Mouse (Mus musculus) neutrophil, adult 5-6 weeks (primary cell): Measurements from ENCODE around the gene Urb1. TPM values are rescaled to one million over a fixed set of nuclear protein-coding genes. Genes with fewer than 3 reads are reported as not detected.

Source experiments
- ATAC-seq: fragments of 151-379, 151-347 bp; 2 replicates; pipeline ENCODE4 v1.8.0; 2017; ENCODE audit warnings: mild to moderate bottlenecking, moderate TSS enrichment; ENCODE audit not compliant: insufficient number of reproducible peaks, poor library complexity, low FRiP score, severe bottlenecking; ENCODE audit errors: extremely low read depth
- total RNA-seq: library from RNA; stranded (forward); fragments of 200-1000 nt; gene quantifications from 2 replicates; pipeline ENCODE4 v1.2.3, GENCODE M21; 2017

Urb1 gene
- 11.6 and 11.9 TPM in 2 replicates for total RNA-seq

DNA sequence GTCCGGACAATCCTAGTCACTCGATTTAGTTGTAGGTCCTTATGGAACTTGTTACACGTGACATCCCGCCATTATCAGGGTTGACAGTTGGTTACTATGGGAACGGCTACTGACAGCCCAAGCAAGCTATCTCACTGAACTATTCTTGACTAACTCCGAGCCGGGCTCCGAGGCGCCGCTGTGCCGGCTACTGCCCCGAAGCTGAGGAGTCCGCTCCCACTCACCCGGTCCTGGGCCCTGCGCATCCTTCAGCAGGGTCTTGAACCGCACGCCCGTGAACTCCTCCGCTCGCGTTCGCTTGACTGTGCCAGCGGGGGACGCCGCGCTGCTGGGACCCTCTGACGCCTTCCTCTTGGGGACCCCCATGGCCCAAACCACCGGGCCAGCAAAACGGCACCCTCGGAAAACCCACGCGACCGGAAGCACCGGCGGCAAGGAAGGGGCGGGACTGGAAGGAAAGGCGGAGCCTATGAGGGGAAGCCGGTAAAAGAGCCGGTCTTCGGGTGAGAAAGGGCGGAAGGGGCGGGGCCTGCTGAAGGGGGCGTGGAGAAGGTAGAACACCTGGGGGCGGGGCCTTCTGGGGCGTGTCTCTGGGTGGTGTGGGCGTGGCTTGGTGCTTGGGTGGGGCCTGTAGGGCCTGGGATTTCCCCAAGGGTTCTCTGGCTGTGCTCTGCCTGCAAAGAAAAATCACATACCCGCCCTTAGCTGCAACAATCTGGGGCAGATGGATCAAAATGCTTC, at the start of gene Urb1:
TSS of gene Urb1 (minus strand) at position 439 of the 741 bp plus-strand sequence.
- peak; percentile 94 for ATAC-seq

DNA sequence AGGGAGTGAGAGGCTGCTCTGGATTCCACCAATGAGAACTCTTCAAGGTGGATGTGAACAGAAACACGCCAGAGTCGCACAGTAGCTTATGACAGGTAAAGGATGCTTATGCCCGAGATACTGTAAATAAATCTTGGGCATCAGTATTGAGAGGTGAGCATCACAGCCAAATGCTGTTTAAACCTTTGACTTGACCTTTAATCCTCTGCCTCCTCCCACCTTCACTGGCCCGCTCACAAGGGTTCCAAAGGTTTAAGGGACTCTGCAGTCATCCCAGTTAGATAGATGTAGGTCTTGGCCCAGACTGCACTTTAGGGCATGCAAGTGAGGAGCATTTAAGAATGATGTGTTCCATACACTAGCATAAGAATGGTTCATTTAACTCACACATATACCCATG, 48.0 kb upstream of the Urb1 start:
- ATAC-seq, result no peak

- no peak for ATAC-seq
Measured at GRCm38 (mm10) chr16:90856552-90857200, 46.5 kb upstream of the Urb1 start.

DNA sequence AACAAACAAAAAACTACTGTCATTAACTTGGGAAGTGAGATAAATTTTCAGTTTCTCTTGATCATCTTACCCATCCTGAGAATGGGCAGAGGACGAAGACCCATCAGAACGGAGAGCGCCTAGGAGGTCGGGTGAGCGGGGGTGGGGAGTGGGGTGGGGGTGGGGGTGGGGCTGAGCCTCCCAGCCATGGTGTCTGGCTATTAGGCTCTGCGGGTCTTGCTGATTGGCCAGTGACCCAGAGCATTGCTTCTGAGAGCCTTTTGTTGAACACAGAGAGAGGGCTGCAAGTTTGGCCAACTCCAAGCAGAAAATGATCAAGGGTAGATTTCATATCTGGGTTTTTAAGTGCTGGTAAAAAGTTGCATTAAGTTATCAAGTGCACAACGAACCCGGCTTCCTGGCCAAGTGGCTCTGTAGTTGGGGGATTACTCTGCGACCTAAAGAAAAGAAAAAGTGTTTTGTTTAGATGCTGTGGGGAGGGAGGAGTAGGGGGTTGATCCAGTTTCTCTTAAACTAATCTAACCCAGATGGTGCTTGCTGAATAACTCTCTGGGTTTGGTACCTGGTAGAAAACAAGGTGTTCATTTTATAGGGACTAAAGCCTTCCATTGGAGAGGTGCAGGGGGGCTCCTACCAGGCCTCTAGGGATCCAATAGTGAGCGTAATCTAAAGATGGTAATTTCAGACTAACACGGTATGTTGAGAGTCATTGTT, 41.6 kb upstream of the Urb1 start:
- ATAC-seq, result no peak

DNA sequence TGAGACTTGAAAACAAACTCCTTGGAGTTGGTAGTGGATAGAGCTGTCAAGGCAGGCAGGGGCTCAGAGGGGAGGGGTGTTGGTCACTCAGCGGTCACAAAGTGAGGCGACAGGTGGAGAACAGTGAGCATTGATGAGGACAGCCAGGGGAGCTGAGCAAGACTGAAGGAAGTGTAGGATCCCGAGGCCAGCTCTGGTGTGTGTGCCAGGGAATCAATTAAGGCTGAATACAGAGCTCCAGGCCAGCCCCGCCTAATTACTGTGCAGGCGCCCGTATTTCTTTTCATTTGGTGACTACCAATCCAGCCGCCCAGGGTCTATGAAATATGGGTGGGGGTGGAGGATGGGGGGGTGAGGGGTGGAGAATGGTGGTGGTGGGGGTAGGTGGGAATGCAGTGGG, 40.7 kb upstream of the Urb1 start:
- ATAC-seq, result no peak

DNA sequence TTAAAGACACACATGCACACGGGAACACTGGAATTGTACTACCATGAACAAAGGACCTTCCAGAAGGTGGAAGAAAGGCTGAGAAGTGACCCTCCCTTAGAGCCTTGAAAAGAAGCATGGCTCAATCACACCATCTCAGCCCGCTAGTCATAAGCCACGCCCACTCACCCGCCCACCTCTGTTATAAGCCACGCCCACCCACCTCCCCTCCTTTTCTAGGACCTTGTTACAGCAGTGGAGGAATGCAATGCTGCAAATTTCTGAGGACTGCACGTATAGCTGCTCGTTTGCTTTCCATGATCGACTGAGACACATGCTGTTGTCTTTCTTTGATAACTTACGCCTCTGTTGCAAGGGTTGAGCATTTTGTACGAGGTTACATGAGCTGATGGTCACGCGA, 39.0 kb upstream of the Urb1 start:
- no peak for ATAC-seq

GRCm38 (mm10) chr16:90848697-90849096, 38.5 kb upstream of the Urb1 start:
- no peak for ATAC-seq

DNA sequence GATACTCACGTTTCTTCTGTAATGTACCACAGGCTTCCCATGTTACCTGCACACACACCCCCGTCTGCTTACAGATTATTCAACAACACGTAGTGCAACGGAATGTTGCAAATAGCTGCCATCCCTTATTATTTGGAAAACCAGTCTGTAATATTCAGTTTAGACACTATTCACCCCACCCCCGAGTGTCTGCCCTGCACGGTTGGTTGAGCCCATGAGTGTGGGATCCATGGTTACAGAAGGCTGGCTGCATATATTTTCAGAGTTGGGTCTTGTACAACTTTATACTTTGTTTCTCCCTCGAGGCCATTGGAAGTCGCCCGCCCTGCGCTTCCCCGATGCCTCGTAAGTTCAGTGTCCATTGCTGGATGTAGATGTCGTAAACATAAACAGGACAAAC, 35.4 kb upstream of the Urb1 start:
- no peak for ATAC-seq

GRCm38 (mm10) chr16:90845038-90845437, 34.8 kb upstream of the Urb1 start:
- ATAC-seq, result no peak

DNA sequence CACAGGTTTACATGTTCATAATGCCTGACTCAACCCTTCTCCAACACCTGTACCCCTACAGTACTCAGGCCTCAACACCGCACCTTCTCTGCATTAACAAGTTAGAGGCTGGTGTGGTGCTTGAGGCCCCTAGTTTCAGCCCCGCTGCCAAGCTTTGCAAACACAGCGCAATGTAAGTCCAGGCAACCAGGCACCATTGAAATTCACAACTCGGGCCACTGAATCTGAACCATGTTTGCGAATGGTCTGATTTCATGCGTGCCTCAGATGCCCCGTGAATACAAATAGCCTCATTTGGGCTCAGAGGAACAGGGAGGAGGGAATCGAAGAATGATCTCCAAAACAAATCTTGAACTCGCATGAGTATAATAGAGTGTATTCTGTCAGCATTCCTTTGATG, 32.0 kb upstream of the Urb1 start:
- no peak for ATAC-seq

DNA sequence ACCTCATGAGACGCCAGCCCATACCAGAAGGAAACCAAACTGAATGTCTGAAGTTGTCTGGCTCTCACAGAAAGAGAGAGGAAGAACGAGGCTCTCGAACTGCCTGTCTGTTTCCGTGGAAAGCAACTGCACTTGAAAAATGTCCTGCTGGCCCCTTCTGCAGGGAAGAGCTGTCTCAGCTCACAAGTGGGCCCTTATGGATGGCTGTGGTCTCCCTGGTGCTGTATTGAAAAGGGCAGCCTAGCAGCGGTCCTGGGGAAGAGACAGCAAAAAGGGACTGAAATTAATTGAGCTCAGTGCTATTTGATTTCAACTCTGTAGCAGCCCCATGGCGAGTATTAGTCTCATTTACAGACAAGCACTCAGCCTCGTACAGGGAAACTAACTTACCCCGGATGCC, 27.2 kb upstream of the Urb1 start:
- ATAC-seq, result no peak

DNA sequence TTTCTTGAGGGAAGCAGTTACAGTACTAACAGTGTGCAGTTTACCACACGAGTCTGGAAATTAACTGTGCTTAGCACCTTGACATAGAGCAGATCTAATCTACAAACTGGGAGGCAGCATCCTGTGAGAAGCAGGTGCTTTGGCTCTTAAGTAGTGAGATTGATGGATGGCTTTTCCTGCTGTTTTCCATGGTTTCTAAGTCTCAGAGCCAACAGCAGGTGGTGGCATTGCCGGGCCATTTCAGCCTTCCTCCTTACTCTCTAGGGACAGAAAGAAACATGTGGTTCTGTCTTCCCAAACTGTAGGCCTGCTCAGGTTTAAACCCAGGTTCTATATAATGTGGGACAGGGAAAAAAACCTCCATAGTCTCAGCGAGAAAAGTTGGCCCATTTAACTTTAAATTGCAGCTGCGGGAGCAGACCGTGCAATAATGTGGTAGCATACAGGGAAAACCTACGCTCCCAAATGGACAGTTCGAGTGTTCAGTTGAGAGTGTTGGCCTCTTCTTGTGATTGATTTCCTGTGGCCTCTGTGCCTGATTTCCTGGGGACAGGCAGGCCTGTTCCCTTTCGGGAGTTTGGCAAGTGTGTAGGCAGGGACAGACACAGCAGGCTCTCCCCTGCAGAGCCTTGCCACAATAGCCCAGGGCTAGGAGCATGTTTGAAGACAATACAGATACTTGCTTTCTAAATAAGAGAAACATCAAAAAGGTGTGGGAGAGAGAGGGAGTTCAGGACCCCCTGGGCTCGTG, 23.0 kb upstream of the Urb1 start:
- no peak for ATAC-seq

DNA sequence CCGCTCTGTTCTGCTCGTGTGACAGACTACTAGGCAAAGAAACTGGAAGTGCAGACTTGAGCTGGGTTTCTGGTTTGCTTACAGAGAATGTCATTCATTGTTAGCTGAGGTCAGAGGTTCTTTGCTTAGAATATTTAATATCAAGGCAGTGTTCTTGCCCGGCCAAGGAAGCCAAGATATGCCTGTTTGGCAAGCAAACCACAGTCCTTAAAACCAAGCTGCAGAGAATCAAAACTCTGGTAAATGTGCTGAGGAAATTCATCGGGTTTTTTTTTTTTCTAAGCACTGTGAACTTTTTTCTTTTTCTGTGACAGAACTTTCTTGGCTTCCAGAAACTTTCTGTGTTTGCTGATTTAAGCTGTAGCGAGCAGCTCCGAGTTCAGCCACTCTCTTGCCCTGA, 22.3 kb upstream of the Urb1 start:
- no peak for ATAC-seq

- no peak for ATAC-seq
Measured at GRCm38 (mm10) chr16:90831676-90832075, 21.5 kb upstream of the Urb1 start.

DNA sequence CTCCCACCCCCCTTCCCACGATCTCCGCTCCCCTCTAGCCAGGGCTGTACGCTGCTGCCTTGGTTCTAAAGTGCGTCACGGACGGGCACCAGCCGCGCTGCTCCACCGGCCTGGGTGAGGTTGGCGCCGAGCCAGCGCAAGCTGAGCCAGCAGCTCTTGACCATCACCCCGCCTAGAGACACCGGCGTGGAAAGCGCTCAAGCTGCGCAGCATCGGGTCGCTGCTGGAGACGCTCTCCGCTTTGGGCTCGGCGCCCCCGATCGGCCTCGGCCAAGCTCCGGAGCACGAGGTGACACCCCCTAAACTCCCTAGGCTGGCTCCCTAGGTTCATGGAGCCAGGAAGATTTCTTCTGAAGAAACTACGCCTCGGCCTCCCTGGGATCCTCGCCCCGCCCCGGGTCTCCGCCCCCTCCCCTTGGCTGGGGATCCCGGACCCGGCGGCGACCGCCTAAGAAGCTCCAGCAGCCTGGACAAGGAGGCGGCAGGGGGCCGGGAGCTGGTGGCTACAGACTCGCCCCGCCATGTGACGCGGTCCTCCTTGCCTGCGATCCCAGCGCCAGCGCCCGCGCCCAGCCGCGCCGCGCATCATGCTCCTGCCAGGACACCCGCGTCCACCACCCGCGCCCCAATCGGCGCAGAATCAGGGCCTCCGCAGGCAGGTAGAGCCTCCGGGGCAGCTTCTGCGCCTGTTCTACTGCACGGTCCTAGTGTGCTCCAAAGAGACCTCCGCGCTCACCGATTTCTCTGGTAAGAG, 20.6 kb upstream of the Urb1 start:
- no peak for ATAC-seq

DNA sequence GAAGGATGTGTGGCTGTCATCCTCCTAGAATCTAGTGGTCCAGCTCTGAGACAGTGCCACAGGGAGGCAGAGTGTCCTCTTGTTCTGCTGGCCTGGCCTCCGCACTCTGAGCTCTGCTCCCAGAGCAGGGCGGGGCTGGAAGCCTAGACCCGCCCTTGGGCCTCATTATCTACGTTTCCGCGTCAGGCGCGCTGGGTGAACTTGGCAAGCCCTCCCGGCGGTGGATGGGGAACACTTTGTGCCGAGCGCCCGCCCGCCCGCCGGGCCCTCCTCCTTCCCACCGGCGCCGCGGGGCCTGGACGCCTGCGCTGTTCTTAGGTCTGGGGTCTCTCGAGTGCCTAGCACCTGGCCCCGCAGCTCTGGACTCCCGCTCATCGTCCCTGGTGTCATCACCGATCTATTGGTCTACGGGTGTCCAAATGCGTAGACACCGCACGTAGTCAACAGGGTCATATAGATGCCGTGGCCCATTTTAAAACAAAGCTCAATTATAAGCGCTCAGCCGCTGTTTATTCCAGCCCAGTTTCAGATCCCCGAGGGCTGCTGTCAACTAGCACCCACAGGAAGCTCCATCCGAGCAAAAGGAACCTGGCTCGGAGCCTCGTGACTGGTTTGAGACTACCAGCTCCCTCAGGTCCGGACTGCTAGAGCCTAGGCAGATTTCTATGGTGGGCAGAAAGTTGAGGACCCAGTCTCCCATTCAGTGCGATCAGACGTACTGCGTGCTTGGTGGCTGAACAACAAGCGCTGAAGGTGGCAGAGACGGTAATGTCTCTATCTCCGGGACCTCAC, 19.9 kb upstream of the Urb1 start:
- no peak for ATAC-seq

DNA sequence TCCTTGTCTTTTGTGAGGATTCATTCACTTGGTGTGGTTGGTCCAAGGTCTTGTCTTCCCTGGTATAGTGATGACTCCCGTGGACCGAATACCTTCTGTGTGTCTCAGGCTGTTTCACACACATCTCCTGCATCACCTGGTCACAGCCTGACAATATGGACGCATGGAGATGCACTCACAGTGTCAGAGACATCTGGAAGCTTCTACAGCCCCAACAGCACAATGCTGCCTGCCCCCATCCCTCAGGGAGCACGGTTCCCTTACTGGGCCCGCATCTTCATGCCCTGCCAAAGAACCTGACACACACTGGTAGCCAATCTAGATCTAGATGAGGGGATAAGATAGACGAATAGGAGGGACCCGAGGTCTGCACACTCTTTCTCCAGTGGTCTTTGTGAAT, 18.9 kb upstream of the Urb1 start:
- ATAC-seq, result no peak

DNA sequence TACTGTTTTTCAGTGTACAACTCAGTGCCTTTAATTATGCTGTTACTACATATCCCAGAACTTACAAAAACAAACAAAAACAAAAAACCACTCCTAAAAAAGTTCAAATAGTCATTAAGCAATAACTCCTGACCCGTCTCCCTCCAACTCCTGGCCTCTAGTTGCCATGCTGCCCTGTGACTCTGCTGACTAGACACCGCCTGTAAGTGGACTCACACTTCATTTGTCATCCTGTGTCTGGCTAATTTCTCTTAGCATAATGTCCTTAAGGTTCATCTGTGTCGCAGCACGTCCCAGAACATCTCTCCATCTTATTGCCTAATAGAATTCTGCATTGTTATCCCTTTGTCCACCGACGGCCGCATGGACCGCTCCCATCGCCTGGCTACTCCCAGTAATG, 17.3 kb upstream of the Urb1 start:
- ATAC-seq, result no peak
